Mouse (Mus musculus) gastrocnemius, postnatal 10 days (tissue): ENCODE results near the gene Rcc1l. TPM values are rescaled to one million over a fixed set of nuclear protein-coding genes. Genes with fewer than 3 reads are reported as not detected.

ENCODE experiments used
- DNase-seq: peaks from one replicate; pipeline ENCODE4 v3.0.0; 2021; ENCODE audit warnings: mixed read lengths
- total RNA-seq, 2 experiments: library from RNA; stranded (reverse); gene quantifications; 2 replicates each; pipeline ENCODE4 v1.2.3; 2021

Gene Rcc1l
- total RNA-seq, 2 experiments from 2014 or later: 17.2 to 17.4 TPM

GRCm38 (mm10) chr5:134170167-134170566 lies 6.4 kb downstream of the Rcc1l start:
- DNase-seq: no peak

GRCm38 (mm10) chr5:134169231-134169630 lies 7.3 kb downstream of the Rcc1l start:
- no peak for DNase-seq

GRCm38 (mm10) chr5:134168033-134168432 lies 8.5 kb downstream of the Rcc1l start:
- DNase-seq: no peak

DNA sequence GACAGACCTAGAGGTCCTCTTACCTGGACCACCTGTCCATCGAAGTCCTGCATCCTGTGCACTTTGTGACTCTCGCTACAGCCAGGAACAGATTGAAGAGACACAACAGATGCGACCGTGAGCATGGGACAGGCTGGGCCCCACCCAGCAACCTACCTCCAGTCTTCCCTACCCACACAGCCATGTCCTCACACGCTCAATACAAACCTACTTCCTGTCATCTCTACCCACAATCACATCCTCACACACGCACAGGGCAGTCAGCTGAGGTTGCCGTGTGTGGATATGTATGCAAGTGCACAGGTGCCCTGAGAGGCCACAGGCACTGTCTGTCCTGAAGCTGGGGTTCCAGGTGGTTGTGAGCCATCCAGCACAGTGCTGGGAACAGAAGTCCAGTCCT lies 9.9 kb downstream of the Rcc1l start:
- DNase-seq: no peak

GRCm38 (mm10) chr5:134164688-134165087 lies 11.9 kb downstream of the Rcc1l start:
- DNase-seq: no peak

DNA sequence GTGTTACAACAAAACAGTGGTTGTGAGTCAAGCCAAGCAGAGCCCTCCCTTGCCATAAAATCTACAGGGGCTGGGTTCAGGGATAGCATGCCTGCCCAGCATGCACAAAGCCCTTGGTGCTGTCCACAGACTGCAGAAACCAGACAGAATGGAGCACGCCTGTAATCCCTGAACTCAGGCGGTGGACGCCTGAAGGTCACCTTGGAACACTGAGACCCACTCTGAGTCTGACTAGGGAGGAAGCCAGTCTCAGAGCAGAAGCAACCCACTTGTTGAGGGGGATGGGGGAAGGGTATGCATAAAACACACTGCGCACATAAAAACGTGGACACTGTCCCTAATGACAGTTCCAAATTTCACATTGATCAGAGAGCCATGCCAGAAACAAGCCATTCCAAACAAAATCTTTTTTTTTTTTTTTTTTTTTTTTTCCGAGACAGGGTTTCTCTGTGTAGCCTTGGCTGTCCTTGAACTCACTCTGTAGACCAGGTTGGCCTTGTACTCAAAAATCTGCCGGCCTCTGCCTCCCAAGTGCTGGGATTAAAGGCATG lies 20.6 kb downstream of the Rcc1l start:
- no peak for DNase-seq

DNA sequence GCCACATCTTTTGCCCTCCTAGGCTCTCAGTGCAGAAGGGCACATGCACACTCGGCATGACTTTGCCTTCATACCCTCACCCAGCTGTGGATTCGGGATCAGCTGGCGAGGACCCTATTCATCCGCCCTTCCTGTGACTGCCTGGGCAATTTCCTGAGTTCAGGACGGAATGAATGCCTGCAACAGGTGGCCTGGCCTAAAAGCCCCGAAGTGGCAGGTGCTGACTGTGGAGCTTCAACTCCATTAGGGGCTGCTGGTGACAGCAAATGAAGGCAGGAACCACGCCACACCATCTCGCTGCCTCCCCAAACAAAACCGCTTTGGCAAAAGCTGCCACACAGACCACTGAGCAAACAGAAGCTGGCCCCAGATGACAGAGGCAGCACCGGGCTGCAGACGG lies 24.7 kb downstream of the Rcc1l start:
- no peak for DNase-seq

DNA sequence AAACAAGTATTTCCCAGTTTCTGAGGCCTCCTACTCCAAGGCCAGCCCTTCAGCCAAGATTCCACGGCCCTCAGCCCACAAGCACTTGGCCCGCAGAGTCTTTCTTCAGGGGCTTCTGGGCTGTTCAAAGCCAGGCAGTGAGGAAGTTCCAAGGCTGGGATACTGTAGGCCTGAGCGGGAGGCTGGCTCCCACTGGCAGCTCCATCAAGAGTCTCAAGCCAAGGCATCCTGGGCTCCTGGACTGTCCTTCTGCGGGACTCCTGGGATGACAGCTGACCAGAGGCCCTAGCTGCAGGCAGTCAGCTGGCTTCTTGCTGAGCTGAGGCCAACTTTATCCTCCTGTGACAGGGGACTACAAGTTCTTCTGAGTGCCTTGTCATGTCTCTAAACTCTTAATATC lies 28.4 kb downstream of the Rcc1l start:
- peak; percentile 20 for DNase-seq

DNA sequence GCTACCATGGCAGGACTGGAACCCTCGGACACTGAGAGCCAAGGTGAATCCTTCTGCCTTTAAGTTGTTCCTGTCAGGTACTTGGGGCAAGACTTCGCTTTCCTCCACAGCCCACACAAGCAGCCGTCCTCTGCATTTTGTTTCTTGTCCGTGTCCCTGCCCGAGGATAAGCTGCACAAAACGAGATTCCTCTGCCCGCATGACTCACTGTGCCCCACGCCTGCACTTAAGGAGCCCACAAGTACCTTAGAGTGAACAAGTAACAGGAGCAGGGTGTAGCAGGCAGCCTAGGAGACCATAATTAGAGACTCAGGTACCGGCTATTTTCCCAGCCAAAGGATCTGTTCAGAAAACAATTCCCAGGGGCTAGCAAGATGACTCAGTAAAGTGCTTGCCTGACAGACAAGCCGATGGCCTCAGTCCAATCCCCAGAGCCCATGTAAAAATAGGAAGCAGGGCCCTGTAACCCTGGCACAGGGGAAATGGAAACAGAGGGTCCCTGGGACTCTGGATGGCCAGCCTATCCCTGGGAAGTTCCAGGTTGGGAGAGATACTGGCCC lies 29.3 kb downstream of the Rcc1l start:
- no peak for DNase-seq

DNA sequence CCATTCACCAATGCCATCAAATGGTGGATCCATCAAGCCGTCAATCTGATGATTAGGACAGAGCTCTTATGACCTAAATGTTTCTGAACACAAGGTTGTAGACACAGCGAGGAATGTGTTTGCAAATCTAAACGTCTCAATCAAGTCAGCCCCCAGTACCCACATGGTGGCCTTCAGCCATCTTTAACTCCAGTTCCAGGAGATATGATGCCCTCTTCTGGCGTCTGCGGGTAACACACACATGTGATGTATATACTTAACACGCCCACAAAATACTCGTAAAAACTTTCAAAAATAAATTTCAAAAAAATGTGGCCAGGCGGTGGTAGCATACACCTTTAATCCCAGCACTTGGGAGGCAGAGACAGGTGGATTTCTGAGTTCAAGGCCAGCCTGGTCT lies 31.6 kb downstream of the Rcc1l start:
- no peak for DNase-seq

GRCm38 (mm10) chr5:134142381-134142780 lies 34.2 kb downstream of the Rcc1l start:
- DNase-seq: no peak

GRCm38 (mm10) chr5:134141236-134141635 lies 35.3 kb downstream of the Rcc1l start:
- DNase-seq: no peak

DNA sequence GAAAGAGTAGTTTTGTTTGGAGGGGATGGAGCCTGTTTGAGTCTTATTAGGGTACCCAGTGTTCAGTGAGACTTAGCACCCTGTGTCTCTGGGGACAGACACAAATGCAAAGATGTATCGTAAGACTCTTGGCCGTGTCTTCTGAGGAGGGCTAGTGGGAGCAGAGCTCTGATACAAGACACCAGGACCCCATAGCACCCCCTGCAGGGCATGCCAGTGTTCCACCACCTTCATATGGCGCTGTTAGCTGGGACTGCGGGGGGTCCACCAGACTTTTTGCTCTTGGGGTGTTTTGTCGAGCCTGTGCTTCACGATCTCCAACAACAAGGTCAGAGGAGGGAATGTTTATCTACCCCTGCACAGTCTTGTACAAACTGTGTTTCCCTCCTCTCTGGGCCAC lies 37.1 kb downstream of the Rcc1l start:
- no peak for DNase-seq

DNA sequence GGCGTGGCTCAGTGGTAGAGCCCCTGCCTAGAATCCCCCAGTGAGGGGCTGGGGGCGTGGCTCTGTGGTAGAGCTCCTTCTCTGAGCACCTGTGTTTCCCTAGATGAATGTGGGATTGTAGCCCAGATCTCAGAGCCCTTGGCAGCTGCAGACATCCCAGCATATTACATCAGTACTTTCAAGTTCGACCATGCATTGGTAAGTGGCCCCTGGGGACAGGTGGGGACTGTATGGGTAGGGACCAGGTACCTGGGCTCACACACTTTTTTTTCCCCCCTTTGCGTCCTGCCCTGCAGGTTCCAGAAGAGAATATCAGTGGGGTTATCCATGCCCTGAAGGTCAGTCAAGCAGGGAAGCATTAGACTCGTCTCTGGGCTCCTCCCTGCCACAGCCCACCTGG lies 38.6 kb downstream of the Rcc1l start:
- no peak for DNase-seq

DNA sequence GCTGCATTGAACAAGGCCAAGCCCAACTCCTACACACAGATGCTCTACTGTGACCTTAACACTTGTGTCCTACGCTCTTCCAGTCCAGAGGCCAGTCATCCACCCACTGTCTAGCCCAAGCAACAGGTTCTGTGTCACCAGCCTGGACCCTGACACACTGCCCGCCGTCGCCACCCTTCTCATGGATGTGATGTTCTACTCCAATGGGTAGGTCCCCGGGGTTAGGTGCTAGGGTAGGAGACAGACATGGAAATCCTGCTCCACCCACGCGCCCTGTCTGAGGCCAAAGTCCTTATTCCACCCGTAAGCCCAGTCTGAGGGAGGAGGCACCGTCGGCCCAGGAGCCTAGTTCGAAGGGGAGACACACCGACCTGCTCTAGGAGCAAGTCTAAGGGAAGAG lies 40.6 kb downstream of the Rcc1l start:
- no peak for DNase-seq

DNA sequence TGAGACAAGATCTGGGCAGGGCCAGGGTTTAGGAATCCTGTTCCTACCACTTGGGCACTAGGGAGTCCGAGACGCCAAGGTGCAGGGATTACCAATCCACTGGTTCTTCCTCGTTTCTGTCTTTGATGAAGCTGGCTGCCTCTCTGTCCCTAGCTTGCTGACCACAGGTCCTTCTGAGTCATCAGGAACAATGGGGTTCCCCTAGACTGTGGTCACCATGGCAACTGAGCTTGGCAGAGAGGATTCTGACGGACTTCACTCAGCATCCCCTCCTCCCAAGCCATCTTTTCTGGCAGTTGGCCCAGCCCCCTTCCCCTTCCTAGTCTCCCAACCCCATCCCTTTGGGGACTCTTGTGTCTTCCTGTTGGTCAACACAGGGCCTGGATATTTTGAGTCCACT lies 45.0 kb downstream of the Rcc1l start:
- no peak for DNase-seq

- DNase-seq: no peak
Measured at GRCm38 (mm10) chr5:134126232-134126631, 50.3 kb downstream of the Rcc1l start.

DNA sequence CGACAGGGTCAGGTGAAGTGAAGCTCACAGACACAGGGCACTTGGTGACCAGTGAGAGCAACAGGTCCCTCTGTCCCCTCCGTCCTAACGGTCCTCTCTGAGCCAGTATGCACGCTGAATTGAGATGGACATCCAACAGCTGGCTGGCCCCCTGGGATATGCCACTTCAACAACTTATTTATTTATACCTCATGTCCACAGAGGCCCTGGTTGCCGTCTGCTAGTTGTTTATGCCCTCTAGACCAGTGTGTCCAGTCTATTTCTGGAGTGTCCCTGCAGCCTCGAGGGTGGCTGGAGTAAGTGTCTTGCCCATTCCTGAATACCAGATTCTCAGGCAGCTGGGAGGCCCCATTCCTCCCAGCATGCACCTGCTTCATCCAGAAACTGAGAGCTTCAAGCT lies 52.7 kb downstream of the Rcc1l start:
- DNase-seq: peak; percentile 25

GRCm38 (mm10) chr5:134121893-134122259 lies 54.7 kb downstream of the Rcc1l start:
- DNase-seq: no peak

DNA sequence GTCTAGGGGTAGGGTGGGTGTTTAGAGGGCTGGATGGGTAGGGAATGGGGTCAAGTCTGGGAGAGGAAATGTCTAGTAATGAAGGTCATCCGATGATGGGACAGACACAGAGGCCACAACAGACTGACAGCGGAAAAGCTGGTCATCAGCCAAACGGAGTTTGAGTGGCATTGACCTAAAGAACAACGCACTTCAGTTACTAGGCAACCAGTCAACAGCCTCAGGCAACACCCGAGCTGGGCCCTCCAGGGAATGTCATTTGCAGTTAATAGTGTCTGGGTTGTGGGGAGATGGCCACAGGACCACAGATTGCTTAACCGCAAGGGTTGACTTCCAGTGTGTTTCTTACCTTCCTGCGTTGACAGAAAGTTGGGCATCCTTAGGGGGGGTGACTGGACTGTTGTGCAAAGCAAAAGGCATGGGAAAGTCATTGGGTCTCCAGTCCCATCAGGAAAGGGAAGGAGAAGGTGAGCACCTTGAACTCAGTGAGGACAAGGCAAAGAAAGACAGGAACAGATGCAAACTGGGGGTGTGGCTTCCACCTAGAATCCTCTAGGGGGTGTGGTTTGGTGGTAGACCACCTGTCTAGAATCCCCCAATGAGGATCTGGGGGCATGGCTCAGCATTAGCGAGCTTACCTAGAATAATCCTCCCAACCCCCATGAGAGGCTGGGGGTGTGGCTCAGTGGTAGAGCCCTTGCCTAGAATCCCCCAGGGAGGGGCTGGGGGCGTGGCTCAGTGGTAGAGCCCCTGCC lies 55.3 kb downstream of the Rcc1l start:
- no peak for DNase-seq

GRCm38 (mm10) chr5:134120135-134120534 lies 56.4 kb downstream of the Rcc1l start:
- DNase-seq: no peak

- peak; percentile 67 for DNase-seq
Measured at GRCm38 (mm10) chr5:134119481-134120120, 57.0 kb downstream of the Rcc1l start.

DNA sequence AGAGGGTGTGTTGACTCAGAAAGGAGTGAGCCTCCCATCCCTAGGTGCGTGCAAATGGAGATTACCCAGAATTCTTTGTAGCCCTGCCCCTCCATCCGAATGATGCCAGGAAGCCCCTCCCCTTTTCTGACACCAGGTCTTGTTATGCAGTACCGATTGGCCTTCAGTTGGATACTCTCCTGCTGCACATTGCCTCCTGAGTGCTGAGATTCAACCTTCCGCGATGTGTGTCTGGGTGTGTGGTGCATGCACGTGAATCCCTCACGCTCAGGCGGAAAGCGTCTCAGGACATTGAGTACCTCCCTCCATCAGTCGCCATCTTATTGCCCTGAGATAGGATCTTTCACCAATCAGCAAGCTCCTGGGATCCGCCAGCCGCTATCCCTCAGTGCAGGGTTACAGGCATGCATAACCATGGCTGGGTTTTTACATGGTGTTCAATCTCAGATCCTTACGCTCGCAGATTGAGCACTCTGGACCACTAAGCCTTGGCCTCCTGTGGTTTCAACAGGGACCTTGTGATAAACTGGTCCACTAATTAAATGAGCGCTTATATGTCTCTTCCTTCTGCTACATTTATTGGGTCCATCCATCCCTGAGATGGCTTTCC lies 57.7 kb downstream of the Rcc1l start:
- DNase-seq: no peak
